Mouse (Mus musculus): ENCODE results near the gene Fam126a.

- no peak for TF ChIP-seq CHD2 (IDR thresholded peaks at IDR 0.05; ENCODE audit: low read depth, low read length)
- TF ChIP-seq HCFC1 (IDR thresholded peaks at IDR 0.05; ENCODE audit: borderline replicate concordance, insufficient read depth, low read length) = no peak
- TF ChIP-seq MAFK (IDR thresholded peaks at IDR 0.05; ENCODE audit: insufficient read depth, low read depth, low read length) = no peak
- TF ChIP-seq ZNF384 (IDR thresholded peaks at IDR 0.05; ENCODE audit: low read depth, low read length) = no peak
Measured at GRCm38 (mm10) chr5:24038190-24038589, 7.7 kb upstream of the Fam126a start.
